Comparison of ENCODE assay signal across 20 mouse cellular contexts in the genomic region with DNA sequence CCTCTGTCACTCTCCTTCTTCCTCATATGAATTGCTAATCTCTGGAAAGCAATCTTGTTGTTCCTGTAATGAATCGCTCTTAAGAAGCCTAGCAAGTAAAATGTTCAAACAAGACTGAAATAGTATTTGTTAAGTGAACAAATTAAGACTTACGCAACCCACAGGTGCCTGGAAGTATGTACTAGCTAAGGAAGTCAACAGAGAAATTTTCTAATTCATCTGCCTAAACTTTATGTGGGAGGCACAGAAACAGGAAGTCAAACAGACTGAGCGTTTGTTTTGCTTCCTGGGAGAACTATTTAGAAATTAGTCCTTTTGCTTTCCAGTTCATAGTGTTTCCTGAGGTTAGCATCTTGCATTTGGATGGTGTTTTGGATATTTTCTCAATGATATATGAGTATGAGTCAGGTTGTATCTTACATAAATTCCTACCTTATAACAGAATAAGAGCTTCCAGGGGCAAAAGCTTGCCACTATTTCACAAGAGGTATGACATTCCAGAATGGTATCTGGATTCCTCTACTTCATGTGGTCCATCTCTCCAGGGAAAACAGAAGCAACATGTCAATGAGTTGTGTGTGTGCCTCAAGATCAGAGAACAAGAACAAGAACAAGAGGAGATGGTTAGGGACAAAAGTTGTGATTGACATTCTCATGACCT.
DNase-seq lines count a peak whose midpoint lies in the region; ATAC-seq and TF ChIP-seq lines count a peak whose summit lies in the region.
"Had no signal": no experiment of that assay in that cellular context is flagged by ENCODE, and none has a peak within 500 bp of the region (broad histone marks: within the 10 kb centered on the region; RNA-seq: fewer than 3 reads in every experiment).

No protein-coding gene starts in this region.

- no peaks in the 10 kb centered on the region for H3K9me3 ChIP-seq in lung, postnatal 0 days (ENCODE audit: low read length)
- no peaks in the 10 kb centered on the region for H3K9me3 ChIP-seq in G1E (replicated peaks)
- H3K9me3 ChIP-seq: forebrain, embryonic 15.5 days; kidney, embryonic 15.5 days; liver, embryonic 13.5 days; midbrain, embryonic 12.5 days; neural tube, embryonic 15.5 days had no signal

- no peak overlapping the region for H3K27ac ChIP-seq in lung, postnatal 0 days (ENCODE audit: low read length)
- H3K27ac ChIP-seq: forebrain, embryonic 15.5 days; kidney, embryonic 15.5 days; liver, embryonic 13.5 days; midbrain, embryonic 12.5 days; neural tube, embryonic 15.5 days had no signal

- H3K27me3 ChIP-seq in lung, postnatal 0 days (replicated peaks; ENCODE audit: insufficient read depth, low read length), result no peaks in the 10 kb centered on the region
- H3K27me3 ChIP-seq in G1E (ENCODE audit: insufficient read depth, low read length), result no peaks in the 10 kb centered on the region
- H3K27me3 ChIP-seq: CH12.LX; forebrain, embryonic 15.5 days; kidney, embryonic 15.5 days; liver, embryonic 13.5 days; midbrain, embryonic 12.5 days; neural tube, embryonic 15.5 days had no signal

- H3K4me1 ChIP-seq in lung, postnatal 0 days (ENCODE audit: insufficient read depth, low read depth, low read length), result no peaks in the 10 kb centered on the region
- H3K4me1 ChIP-seq in lung, adult 2 months (ENCODE audit: control insufficient read depth, insufficient read depth, low read length), result no peaks in the 10 kb centered on the region
- H3K4me1 ChIP-seq in G1E (ENCODE audit: insufficient read depth, low read depth, low read length), result peaks cover 4% of the 10 kb centered on the region; the same call in 1 of the 2 replicates
- H3K4me1 ChIP-seq: forebrain, embryonic 15.5 days; kidney, embryonic 15.5 days; liver, embryonic 13.5 days; midbrain, embryonic 12.5 days; neural tube, embryonic 15.5 days had no signal

- peak; percentile 29 for DNase-seq in lung, postnatal 0 days (ENCODE audit: low spot score)
- no peak for DNase-seq in lung, adult 2 months
- DNase-seq in G1E (ENCODE audit: low spot score), result peak; percentile 2
- peak; percentile 19 for DNase-seq in brain, adult 2 months (ENCODE audit: low read depth, low spot score)
- DNase-seq in naive thymus-derived CD4-positive, alpha-beta T cell, adult 2 months (ENCODE audit: low read depth), result peak; percentile 47
- DNase-seq in adrenal gland, adult (ENCODE audit: inconsistent age in 2 of 2, low spot score in 1 of 2), result no peak
- no peak for DNase-seq in cerebellum, adult 9-10 months
- DNase-seq: cerebellum, adult 11 months; cerebellum, postnatal 25 days; layer of hippocampus, postnatal 36 days; left cerebral cortex, postnatal 4 days; liver, embryonic 13.5 days; right cerebral cortex, postnatal 4 days had no signal

- no peak for TF ChIP-seq POLR2A in lung, adult 2 months (IDR thresholded peaks at IDR 0.05; ENCODE audit: borderline replicate concordance, extremely low read depth, low read depth, low read length)

- no peak for ATAC-seq in lung, postnatal 0 days
- ATAC-seq in G1E (ENCODE audit: extremely low read depth, insufficient number of reproducible peaks, low FRiP score, poor library complexity, severe bottlenecking), result peak; percentile 28; the same call in 1 of the 2 replicates
- ATAC-seq in megakaryocyte-erythroid progenitor cell, adult 5-6 weeks (replicated peaks; ENCODE audit: low FRiP score, low TSS enrichment, poor library complexity, severe bottlenecking), result no peak
- ATAC-seq: forebrain, embryonic 15.5 days had no signal

- no peak overlapping the region for H3K4me2 ChIP-seq in lung, postnatal 0 days (replicated peaks; ENCODE audit: low read depth, low read length)
- H3K4me2 ChIP-seq: forebrain, embryonic 15.5 days; kidney, embryonic 15.5 days; liver, embryonic 13.5 days; midbrain, embryonic 12.5 days; neural tube, embryonic 15.5 days had no signal

- H3K9ac ChIP-seq in lung, postnatal 0 days (replicated peaks; ENCODE audit: low read depth), result no peak overlapping the region
- H3K9ac ChIP-seq: forebrain, embryonic 15.5 days; kidney, embryonic 15.5 days; liver, embryonic 13.5 days; midbrain, embryonic 12.5 days; neural tube, embryonic 15.5 days had no signal

- TF ChIP-seq EP300 in lung, postnatal 0 days (IDR thresholded peaks at IDR 0.05), result no peak

- TF ChIP-seq CTCF in lung, postnatal 0 days (IDR thresholded peaks at IDR 0.05), result no peak
- TF ChIP-seq CTCF in lung, adult 2 months (IDR thresholded peaks at IDR 0.05; ENCODE audit: insufficient read depth, low read length), result no peak
- no peak for TF ChIP-seq CTCF in G1E (IDR thresholded peaks at IDR 0.05; ENCODE audit: low read depth, low read length)

- H3K4me3 ChIP-seq in lung, postnatal 0 days (ENCODE audit: low read depth, low read length), result no peak overlapping the region
- no peak overlapping the region for H3K4me3 ChIP-seq in lung, adult 2 months (replicated peaks; ENCODE audit: extremely low read depth, low read depth, low read length)
- H3K4me3 ChIP-seq in G1E (ENCODE audit: low read depth, low read length), result no peak overlapping the region
- H3K4me3 ChIP-seq: erythroblast, embryonic 14.5 days; forebrain, embryonic 15.5 days; kidney, embryonic 15.5 days; liver, embryonic 13.5 days; midbrain, embryonic 12.5 days; neural tube, embryonic 15.5 days had no signal

- no peaks in the 10 kb centered on the region for H3K36me3 ChIP-seq in lung, postnatal 0 days (ENCODE audit: insufficient read depth, low read length)
- H3K36me3 ChIP-seq in G1E (replicated peaks), result no peaks in the 10 kb centered on the region
- H3K36me3 ChIP-seq: forebrain, embryonic 15.5 days; kidney, embryonic 15.5 days; liver, embryonic 13.5 days; midbrain, embryonic 12.5 days; neural tube, embryonic 15.5 days had no signal

- 57% methylated on average over 3 of the region's 3 CpGs for WGBS in lung, postnatal 0 days
- 46% methylated on average over 3 of the region's 3 CpGs for WGBS in lung, adult 2 months

Comparison
In these comparisons a context has a peak if more than half of its experiments do, and no peak if none do; other contexts are left out.
1. DNase-seq: peak in lung, postnatal 0 days (single experiment), G1E (single experiment), brain, adult 2 months (single experiment) and naive thymus-derived CD4-positive, alpha-beta T cell, adult 2 months (single experiment); none in lung, adult 2 months (single experiment), adrenal gland, adult (0 of 2) and cerebellum, adult 9-10 months (single experiment).